Mouse (Mus musculus) ES-E14 (cell line): ENCODE data around the gene Olfr175-ps1. TPM values are rescaled to one million over a fixed set of nuclear protein-coding genes. Genes with fewer than 3 reads are reported as not detected.

Experiments used
- DNase-seq: peaks from one replicate; pipeline ENCODE4 v3.0.0-alpha.2; 2013; ENCODE audit warnings: low read depth, low spot score
- H3K27ac ChIP-seq: 2 replicates; pipeline ENCODE4 v1.5.1; 2012; ENCODE audit warnings: low read depth, mild to moderate bottlenecking, low read length, moderate library complexity, mixed read lengths; ENCODE audit not compliant: poor library complexity, insufficient read depth, severe bottlenecking
- H3K36me3 ChIP-seq: 2 replicates; pipeline ENCODE4 v1.6.1; 2012; ENCODE audit warnings: mild to moderate bottlenecking, low read length, moderate library complexity, mixed read lengths; ENCODE audit not compliant: control insufficient read depth, poor library complexity, insufficient read depth, severe bottlenecking
- H3K4me1 ChIP-seq, 2 experiments: fragments of 150-350 bp in 1 of 2; sonication (generic) in 1 of 2; 2 replicates each; pipeline ENCODE4 v1.6.1; 2012; ENCODE audit warnings: low read length in 2 of 2, mild to moderate bottlenecking in 1 of 2, mixed read lengths in 1 of 2; ENCODE audit not compliant: control insufficient read depth in 2 of 2, insufficient read depth in 2 of 2, poor library complexity in 1 of 2
- H3K4me3 ChIP-seq, 2 experiments: fragments of 150-350 bp in 1 of 2; sonication (generic) in 1 of 2; 2 replicates each; pipeline ENCODE4 v1.5.1; 2012; ENCODE audit warnings: low read length in 2 of 2, low read depth in 1 of 2, mild to moderate bottlenecking in 1 of 2, mixed read lengths in 1 of 2; ENCODE audit not compliant: insufficient read depth in 1 of 2, poor library complexity in 1 of 2, severe bottlenecking in 1 of 2
- H3K9ac ChIP-seq: 2 replicates; pipeline ENCODE4 v1.6.1; 2012; ENCODE audit warnings: low read depth, mild to moderate bottlenecking, low read length, mixed read lengths; ENCODE audit not compliant: poor library complexity, insufficient read depth, severe bottlenecking
- H3K9me3 ChIP-seq: fragments of 150-350 bp; sonication (generic); 2 replicates; pipeline ENCODE4 v1.6.1; 2012; ENCODE audit warnings: low read depth, mild to moderate bottlenecking, low read length; ENCODE audit not compliant: control insufficient read depth, insufficient read depth
- CHD2 ChIP-seq: IDR thresholded peaks from 2 replicates; pipeline ENCODE4 v1.6.1; 2014; ENCODE audit warnings: mild to moderate bottlenecking, low read depth, low read length, inconsistent platforms
- HCFC1 ChIP-seq: IDR thresholded peaks from 2 replicates; pipeline ENCODE4 v1.6.1; 2012; ENCODE audit warnings: low read length, inconsistent platforms, borderline replicate concordance; ENCODE audit not compliant: insufficient read depth
- MAFK ChIP-seq: IDR thresholded peaks from 2 replicates; pipeline ENCODE4 v1.6.1; 2014; ENCODE audit warnings: mild to moderate bottlenecking, low read depth, low read length, inconsistent platforms; ENCODE audit not compliant: insufficient read depth
- ZC3H11A ChIP-seq: IDR thresholded peaks from 2 replicates; pipeline ENCODE4 v1.6.1; 2012; ENCODE audit warnings: low read depth, mild to moderate bottlenecking, inconsistent platforms, low read length, borderline replicate concordance
- ZNF384 ChIP-seq: IDR thresholded peaks from 2 replicates; pipeline ENCODE4 v1.6.1; 2012; ENCODE audit warnings: low read depth, low read length, inconsistent platforms
- in situ Hi-C, 2 experiments: fragments of 600-800 bp; cut with MboI; formaldehyde crosslinking; loops; one replicate each; pipeline ENCODE4 v1.15.1; 2025; ENCODE audit warnings: low sequenced_read_pairs in 2 of 2, inconsistent platforms in 1 of 2; ENCODE audit not compliant: unreplicated experiment in 2 of 2
- total RNA-seq: library from RNA; depleted of rRNA; stranded (reverse); fragments of 300-350 nt; gene quantifications from 2 replicates; pipeline ENCODE4 v1.2.3, GENCODE M21; 2012; rRNA removed

Olfr175-ps1 gene
- total RNA-seq: not detected in 2 replicates

- no peak for DNase-seq
- H3K36me3 ChIP-seq: no peaks in the 10 kb centered on the region
- no peak within 1 kb of the TSS for H3K27ac ChIP-seq
- in situ Hi-C loops: no loop called here
- H3K4me1 ChIP-seq: no peaks in the 10 kb centered on the region
- no peak within 1 kb of the TSS for H3K9ac ChIP-seq
- no peak within 1 kb of the TSS for H3K4me3 ChIP-seq
- TF ChIP-seq CHD2 (no peak), ZNF384 (no peak), HCFC1 (no peak), MAFK (no peak), ZC3H11A (no peak)
- H3K9me3 ChIP-seq: no peaks in the 10 kb centered on the region
Measured at GRCm38 (mm10) chr16:58826732-58827319, at the start of gene Olfr175-ps1. TSS of gene Olfr175-ps1 (minus strand) at chr16:58826782.

GRCm38 (mm10) chr16:58874668-58875067, 48.1 kb upstream of the Olfr175-ps1 start, which contains the start of gene Olfr177:
TSS of gene Olfr177 (minus strand) at chr16:58874768.
- DNase-seq: no peak
- Histone ChIP-seq H3K9me3 (no peaks in the 10 kb centered on the region), H3K9ac (no peak within 1 kb of the TSS), H3K4me3 (no peak within 1 kb of the TSS), H3K27ac (no peak within 1 kb of the TSS), H3K36me3 (no peaks in the 10 kb centered on the region), H3K4me1 (no peaks in the 10 kb centered on the region)
- in situ Hi-C loops: no loop called here
- TF ChIP-seq ZC3H11A: no peak
- TF ChIP-seq HCFC1: no peak
- TF ChIP-seq CHD2: no peak
- no peak for TF ChIP-seq MAFK
- no peak for TF ChIP-seq ZNF384

DNA sequence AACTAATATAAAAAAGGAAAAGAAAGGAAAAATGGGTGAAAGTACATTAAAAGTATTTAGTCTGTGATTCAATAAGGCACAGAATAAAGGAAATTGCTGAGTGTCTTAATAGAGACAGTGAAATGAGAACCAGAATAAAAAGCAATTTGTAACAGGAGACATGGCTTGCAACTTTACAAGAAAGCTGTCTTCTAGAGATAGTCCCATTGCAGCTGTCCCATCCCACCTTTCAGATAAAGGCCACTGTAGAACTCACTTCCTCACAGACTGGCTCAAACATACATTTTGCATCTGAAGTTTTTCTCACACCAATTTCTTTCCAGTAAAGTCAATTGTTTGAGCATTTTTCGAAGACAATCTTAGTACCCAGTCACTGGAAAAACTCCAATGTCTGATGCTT, 34.9 kb upstream of the Olfr175-ps1 start:
- TF ChIP-seq MAFK (no peak), ZC3H11A (no peak), HCFC1 (no peak), CHD2 (no peak), ZNF384 (no peak)
- no peak overlapping the region for H3K4me3 ChIP-seq
- no peak overlapping the region for H3K27ac ChIP-seq
- H3K9me3 ChIP-seq: no peaks in the 10 kb centered on the region
- no peak for DNase-seq
- in situ Hi-C loops: no loop called here
- no peaks in the 10 kb centered on the region for H3K36me3 ChIP-seq
- H3K4me1 ChIP-seq: no peaks in the 10 kb centered on the region
- H3K9ac ChIP-seq: no peak overlapping the region

GRCm38 (mm10) chr16:58860032-58860737, 33.6 kb upstream of the Olfr175-ps1 start:
- H3K9ac ChIP-seq: no peak overlapping the region
- TF ChIP-seq ZNF384: no peak
- TF ChIP-seq MAFK: no peak
- no peak for TF ChIP-seq CHD2
- TF ChIP-seq HCFC1: no peak
- TF ChIP-seq ZC3H11A: no peak
- H3K9me3 ChIP-seq: no peaks in the 10 kb centered on the region
- H3K36me3 ChIP-seq: no peaks in the 10 kb centered on the region
- DNase-seq: no peak
- H3K4me1 ChIP-seq: no peaks in the 10 kb centered on the region
- in situ Hi-C loops: no loop called here
- no peak overlapping the region for H3K27ac ChIP-seq
- H3K4me3 ChIP-seq: no peak overlapping the region
